Mouse (Mus musculus) ZHBTc4 (cell line): ENCODE measurements at regions not wholly inside any gene's neighbourhood (a gene's known extent, or its start where the extent isn't known, plus 50 kb on each side); places are given as distances from the start of the nearest gene placed in this dataset.
A peak's percentile ranks its signal among the peaks of the same experiment; 100 is the strongest.
"Not testable (repeated sequence)": the region's sequence is repeated elsewhere in the genome, so short reads cannot be mapped to it uniquely, and the experiment has no call there.

Experiments
- DNase-seq: peaks from one replicate; pipeline ENCODE4 v3.0.0-alpha.2; 2011; ENCODE audit warnings: low read depth, low spot score

DNA sequence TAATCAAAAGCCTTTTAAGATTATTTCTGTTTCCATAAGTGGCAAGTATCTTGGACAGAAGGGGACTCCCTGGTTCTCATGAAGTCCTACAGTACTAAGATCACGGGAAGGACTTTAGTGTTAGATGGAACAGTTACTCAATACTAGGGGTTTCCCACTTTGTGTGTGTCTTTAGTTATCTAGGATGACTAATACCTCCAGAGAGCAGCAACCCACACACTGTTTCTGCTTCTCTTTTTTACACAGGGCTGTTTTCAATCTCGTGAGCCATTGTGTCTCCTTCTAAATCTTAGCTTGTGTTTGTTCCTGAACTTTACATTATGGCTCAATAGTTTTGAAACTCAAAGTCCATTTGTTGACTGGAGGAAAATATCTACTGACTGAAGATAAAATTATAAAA lies 496.5 kb upstream of the Impg1 start:
- no peak for DNase-seq

DNA sequence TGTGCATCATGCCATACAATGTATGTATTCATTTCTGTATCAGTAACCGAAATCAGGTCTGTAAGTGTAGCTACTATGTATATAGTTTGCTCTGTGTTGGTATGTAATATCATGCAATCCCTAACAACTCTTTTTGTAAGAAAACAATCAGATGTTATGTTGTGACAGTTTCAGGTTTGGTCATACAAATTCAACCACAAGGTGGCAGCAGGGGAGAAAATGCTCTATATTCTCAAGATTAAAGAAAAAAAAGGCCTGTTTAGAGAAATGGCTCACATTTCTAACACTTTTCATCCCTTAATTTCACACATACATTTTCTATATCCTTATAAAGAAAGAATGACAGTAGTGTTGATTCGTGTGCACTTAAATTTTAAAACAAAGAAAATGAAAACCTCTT lies 477.7 kb upstream of the Impg1 start:
- DNase-seq = peak; percentile 9

DNA sequence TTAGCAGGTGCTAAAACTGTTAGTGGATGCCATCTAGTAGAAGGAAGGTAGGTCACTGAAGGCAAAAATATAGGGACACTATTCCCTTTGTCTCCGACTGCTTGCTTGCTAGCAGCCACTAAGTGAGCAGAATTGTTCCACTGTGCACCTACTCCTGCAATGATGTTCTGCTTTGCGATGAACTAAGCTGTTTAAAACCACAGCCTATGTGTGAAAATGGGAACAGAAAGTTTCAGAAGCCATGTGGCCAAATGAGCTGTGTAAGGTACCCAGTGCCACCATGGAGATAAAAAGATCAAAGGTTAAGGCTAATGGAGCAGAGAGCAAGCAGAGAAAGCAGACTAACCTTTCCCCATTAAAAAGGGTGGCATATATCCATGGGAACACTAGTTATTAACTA lies 476.1 kb upstream of the Impg1 start:
- no peak for DNase-seq

DNA sequence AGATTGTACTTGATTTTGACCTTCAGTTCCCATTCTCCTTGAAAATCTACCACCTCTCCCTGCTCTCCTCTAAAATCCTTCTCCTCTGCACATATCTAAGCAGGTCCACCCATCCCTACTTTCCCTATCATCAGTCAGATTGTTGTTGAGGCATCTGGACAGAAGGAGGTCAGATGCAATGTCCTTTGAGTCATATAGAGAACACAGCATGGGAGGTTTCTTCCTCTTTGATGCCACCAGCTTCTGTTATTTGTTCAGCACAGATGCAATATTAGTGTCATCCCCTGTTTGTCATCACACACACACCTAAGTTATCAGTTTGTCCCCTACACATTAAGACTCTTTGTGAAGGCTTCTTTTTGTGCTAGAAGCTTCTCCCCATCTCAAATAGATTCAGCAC lies 473.0 kb upstream of the Impg1 start:
- DNase-seq = no peak

DNA sequence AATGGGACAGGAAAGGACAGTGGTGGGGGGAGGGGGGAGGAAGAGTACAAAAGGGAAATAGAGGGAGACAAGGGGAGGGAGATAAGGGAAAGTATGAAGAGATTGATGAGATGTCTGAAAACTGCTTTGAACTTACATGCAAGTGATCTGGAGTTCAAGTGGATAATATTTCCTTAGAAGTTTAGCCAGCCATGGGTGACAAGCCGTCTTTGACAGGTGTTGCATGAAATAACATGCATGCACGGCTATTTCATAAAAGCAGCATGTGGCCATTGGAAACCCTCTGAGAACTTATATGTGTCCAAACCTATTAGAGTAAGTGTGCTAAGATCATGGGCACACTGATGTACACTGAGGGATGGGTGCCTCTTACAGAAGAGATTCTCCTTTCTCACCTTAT lies 465.3 kb upstream of the Impg1 start:
- no peak for DNase-seq

DNA sequence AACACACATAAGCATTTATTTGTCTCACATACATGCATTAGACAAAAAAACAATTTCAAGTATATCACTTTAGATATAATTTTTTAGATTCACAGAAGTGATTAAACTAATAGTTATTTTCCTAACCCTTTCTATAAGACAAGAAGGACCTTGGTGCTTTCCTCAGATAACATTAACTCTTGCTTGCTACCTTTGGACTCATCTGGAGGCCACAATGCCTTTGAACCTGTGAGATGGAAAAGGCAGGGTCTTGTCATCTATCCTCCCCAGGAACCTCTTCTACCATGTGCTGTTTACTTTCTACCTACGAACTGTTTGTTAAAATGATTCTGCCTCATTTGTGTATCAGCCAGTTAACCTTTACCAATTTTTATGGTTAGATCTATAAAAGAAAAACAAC lies 455.0 kb upstream of the Impg1 start:
- no peak for DNase-seq

DNA sequence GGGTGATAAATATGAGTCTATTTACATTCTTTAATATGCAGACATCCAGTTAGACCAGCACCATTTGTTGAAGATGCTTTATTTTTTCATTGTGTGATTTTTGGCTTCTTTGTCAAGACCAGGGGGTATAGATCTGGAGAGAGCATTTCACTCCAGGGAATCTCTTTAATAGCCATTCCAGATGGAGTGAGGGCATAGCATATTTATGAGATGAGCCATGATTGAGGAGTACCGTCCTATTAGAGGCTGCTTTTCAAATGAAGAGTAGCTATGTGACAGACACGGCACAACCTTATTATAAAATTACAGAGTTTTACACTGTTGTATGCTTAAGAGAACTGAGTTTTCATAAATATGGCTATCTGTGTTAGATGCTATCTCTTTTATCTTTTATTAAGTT lies 448.6 kb upstream of the Impg1 start:
- no peak for DNase-seq

DNA sequence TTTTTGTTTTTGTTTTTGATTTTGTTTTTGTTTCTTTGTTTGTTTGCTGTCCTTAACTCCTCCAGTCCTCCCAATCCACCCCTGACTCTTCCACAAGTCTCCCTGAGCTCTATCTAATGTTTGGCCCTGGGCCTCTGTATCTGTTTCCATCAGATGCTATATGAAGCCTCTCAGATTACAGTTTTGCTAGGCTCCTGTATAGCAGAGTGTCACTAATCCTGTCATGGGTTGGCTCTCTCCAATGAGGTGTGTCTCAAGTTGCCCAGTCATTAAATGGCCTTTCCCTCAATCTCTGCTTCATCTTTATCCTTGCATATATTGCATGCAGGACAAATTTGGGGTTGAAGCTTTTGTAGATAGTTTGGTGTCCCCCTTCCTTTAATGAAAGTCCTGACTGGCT lies 446.9 kb upstream of the Impg1 start:
- DNase-seq = no peak

DNA sequence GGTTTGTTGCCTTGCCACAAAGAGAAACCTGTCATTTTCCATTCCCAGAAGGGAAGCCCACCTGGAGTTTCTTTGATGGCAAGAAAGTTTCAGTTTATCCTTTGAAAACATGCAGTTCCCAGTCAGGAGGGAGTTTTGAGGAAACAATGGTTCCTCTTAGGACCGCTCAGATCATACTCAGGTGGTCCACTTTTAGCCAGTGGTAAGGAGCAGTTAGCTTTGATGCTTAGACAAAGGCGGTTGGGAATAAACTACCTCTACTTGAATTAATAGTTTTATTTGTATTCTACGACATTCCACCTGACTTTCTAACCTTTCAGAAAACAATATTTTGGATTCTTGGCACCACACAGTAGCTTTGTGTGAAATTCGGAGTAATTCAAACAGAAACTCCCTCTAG lies 401.5 kb upstream of the Impg1 start:
- no peak for DNase-seq

DNA sequence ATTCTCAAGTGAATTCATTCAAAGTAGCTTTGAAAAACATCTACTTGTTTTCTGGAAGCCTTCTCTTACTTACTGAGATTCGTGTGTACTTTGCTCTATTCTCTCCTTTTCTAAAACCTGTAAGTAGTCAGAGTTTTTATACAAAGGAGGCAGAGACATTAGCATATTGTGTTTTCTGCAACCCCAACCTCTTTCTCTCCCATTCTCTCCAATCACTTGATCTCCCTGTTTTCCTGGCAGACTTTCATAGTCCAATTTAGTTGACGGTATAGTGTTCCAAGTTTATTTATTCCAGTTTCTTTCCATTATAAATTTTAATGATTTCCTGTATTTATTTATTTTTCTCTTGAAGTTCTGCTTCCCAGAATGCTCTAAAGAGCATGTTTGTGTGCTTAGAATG lies 393.7 kb upstream of the Impg1 start:
- no peak for DNase-seq

DNA sequence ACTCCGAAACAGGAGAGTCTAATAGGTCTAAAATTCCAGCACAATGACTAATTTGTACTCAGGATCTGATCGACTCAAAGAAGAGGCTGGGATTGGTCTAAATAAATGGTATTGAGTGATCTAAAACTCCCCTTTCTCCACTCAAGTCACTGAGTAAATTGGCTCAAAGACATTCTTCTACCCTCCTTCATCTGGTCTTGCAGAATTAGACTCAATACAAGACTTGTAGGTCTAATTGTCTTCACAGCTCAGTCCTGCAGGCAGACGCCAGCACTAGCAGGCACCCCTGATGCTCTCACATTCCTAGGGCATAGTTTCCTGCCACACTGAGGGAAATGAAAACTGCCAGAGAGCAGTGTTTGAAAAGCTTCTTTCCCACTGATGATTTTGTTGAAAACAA lies 382.9 kb upstream of the Impg1 start:
- DNase-seq = no peak

DNA sequence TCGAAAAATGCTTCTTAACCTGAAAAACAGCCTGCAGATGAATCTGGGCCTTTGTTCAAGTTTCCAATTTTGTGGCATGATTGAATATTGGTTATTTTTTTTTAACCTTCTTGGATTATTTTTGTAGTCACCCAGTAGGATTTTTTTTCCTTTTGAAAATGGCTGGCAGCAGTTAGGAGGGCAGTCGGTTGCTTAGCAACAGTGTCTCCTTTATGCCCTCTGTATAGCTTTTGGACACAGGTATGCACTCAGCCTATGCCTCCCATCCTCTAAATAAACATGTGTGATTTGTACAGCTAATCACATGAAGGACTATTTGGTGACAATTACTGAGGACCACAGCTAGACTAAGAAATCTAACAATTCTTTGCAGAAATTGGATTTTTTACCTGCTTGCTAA lies 367.5 kb upstream of the Impg1 start:
- DNase-seq = no peak

DNA sequence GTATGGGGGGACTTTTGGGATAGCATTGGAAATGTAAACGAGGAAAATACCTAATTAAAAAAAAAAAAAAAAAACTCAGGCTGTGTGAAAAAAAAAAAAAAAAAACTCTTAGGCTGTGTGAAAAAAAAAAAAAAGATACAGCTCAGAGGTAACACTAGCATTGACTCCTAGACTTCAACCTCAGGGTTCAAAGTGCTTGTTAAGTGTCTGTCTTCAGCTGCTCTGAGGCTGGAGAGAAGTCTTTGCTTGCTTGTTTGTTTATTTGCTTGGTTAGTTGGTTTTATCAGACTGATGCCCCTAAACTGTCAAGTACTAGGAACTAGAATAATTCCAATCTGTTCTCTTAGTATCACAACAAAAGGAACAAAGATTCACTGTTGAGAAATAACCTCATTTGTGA lies 360.1 kb upstream of the Impg1 start:
- DNase-seq = no peak

DNA sequence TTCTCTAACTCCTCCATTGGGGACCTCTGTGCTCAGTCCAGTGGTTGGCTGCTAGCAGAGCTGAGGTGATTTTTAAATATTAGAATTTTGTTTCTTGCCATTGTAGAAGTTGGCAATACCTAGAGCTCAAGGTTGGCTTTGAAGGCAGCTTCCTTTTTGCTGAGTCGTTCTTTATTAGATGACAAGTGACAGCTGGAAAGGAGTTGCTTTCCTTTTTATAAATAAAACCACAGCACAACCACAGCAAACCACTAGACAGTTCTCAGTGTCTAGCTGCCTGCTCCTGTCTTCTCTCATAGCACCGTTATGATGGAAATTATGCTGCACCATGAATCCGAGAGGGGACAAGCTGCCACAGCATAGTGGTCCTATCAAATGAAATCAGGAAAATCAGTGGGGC lies 354.8 kb upstream of the Impg1 start:
- DNase-seq = no peak

DNA sequence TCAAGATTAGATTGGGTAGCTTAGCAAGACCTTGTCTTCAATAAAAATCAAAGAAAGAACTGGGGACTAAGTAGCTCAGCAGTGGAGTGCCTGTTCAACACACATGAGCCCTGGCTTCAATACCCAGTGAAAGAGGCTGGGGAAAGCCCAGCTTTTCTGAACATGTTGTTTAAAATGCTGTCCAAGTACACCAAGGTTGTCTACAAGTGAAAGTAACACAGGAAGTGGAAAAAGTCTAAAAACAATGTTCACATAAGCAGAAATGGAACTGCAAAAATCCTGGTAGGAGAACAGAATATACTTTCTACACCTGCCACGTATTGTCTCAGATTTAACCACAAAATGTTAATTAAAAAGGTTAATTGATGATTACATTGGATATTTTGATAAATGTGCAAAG lies 353.8 kb upstream of the Impg1 start:
- no peak for DNase-seq

DNA sequence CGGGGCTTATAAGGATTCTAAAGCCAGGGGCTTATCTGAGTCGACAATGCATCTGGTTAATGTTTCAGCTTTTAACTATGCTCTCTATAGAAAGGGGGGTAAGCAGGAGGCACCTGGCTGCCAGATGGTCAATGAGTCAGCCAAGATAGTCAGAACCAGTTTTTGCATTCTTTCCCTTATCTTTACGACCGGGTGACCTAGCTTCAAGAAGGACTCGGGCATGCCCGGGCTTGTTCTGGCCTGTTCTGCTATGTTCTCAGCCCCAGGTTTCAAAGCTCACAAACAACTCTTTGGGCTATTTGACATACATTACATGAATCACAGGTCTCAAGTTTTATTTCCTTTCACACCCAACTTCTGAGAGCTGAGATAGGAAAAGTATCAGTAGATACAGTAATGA lies 348.6 kb upstream of the Impg1 start:
- DNase-seq = not testable (repeated sequence)

DNA sequence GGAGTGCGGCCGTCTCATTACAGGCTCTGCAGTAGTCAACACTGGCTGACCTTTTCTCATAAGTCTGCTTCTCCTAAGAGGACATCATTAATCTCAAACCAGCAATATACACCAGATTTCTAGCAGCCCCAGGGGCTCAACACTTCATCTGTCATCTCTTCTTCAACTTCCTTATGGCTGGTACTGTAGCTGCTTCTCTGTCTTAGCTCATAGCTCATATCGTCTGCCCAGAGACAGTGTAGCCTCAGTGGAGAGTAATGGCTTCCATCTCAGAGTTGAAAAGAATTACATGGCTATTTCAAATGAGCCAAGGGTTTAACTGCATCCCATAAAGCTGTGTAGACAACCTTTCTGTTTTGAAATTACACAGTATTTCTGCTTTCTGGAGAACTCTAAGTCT lies 326.2 kb upstream of the Impg1 start:
- DNase-seq = no peak

DNA sequence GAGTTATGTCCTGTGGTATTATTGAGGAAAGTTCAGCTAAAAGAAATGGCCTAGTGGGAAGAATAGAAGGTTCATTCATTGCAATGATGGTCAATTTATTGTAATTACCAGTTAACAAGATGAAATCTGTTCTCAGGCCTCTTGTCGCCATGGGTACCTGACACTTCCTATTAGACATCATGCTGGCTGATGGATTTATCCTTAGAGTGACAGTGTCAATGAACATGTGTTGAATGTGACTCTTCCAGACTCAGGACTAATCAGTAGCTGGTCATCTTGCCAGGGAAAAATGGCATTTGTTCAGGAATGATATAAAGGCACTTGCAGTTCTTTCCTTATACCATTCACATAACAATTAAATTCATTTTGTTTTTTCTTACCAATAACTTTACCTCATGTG lies 309.3 kb upstream of the Impg1 start:
- DNase-seq = no peak

DNA sequence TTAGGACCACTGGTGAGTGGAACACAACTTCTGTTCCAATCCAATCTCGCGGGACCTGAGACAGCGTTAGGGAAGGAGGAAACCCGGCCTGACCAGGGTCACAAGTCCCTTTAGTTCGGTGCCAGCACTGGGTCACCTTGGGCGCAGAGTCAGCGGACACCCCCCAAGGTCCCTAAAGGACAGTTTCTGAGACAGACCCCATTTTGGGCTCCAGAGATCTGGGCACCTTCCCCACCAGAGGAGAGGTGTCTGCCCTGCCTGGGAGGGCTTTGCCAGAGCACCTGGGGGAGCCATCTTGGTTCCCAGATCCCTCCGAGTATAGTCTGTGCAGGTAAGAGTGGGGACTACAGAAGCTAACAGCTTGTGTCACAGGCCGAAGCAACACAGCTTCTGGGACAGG lies 270.5 kb upstream of the Impg1 start:
- DNase-seq = not testable (repeated sequence)

DNA sequence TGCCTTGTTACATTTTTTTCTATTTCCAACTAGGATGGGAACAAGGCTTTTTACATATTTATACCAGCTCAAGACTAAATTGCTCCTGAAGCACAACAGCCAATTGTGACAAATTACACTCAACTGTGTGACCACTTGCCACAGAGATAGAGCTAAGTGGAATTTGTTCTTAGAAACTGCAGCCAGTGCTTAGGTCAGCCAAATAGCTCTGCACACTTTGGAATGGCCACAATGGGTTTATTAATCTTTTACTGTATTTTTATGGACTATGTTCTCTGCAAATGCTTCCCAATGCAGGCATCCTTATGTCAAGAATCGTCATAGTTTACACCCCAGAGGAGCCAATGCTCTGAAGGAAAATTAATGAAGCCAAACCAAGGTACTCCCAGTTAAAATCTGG lies 267.7 kb upstream of the Impg1 start:
- no peak for DNase-seq

DNA sequence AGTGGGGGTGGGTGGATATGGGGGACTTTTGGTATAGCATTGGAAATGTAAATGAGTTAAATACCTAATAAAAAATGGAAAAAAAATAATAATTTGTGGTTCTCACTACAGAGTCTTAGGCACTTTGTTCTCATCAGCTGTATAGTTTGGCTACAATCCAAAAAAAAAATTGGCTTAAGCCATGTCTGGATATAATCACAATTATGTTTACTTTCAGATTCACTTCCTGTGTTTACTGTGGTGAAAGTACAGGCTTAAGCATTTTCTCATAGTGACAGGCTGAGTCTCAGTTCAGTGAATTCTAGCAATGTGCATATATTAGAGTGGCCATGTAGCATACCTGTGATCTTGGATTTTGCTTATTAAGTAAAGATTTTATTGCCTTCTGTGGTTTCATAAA lies 258.4 kb upstream of the Impg1 start:
- DNase-seq = no peak

DNA sequence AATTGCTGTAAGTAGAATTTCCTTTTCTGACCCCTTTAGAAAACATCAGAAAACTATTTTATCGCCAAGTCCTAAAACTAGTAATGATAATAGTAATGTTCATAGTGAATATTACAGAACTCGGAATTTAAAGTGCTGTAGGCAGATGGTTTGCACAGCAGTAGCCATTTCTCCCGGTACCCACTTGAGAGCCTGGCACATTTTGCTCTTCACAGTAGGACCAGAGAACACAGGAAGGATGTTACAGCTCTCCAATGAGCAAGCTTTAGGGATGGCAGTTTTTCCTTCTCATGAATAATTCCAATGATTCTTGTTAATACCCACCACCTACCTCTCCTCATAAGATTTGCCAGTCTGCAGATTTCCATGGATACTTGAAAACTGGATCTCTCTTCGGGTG lies 253.2 kb upstream of the Impg1 start:
- DNase-seq = no peak

DNA sequence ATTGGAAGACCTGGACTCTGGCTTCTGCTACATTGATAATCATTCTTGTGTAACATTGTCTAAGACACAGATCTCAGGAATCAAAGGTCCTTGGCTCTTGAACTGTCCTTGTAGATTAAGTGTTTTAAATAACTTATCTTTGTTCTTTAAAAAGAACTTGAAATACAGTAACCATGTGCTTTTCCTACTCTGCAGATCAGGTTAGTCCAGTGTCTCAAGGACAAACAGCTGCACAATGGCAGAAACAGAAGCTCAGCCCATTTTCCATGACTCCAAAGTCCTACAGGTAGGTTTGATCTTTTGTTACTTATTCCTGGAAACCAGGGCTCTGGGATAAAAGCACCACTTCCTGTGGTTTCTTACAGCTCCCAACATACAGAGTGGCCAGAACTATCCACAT lies 244.5 kb upstream of the Impg1 start:
- no peak for DNase-seq

DNA sequence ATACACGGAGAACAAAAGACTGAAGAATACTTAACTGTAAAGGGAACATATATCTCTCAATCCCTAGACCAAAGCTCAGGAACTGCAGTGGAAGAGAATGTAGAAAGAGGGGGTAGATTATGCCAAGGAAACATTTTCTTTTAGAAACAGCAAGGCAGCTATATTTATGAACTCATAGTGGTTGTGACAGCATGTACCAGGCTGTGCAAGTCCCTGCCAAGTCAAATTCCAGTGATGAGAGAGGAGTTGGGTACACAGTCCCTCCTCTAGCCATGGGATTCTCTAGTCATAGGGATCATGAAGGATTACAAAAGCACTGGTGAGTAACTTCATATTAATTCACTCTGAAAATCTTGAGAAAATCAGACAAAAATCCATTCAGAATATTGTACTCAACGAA lies 240.0 kb upstream of the Impg1 start:
- no peak for DNase-seq

DNA sequence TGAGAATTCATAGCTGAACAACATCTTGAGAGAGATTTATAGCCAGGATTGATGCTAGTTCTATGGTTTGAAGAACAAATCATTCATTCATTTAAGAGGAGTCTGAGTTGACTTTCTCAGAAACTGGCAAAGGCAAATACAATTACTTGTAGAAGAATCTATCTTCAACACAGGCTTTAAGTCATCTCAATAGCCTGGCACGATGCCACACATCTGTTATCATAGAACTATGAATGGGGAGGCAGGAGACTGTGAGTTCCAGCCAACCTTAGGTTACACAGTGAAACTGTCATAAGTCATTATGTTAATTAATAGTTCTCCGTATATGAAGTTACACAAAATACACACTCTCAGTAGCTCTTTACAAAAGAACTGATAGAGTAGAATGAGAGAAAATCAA lies 231.9 kb upstream of the Impg1 start:
- no peak for DNase-seq
